Mouse (Mus musculus): Measurements from ENCODE around the gene Gm49396.

DNA sequence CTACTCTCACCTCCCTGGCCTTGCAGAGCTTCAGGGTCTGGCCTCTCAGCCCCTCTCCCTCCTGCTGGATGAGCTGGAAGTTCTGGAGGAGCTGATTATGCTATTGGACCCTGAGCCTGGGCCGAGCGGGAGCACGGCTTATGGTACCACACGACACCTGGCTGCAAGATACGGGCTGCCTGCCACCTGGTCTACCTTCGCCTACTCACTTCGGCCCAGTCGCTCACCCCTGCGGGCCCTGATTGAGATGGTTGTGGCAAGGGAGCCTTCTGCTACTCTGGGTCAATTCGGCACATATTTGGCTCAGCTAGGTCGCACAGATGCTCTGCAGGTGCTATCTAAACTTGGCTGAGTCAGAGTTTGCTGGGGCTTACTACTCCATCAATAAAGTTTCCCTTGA is 4.4 kb downstream of the Gm49396 start:
- TF ChIP-seq POLR2A (IDR thresholded peaks at IDR 0.05; ENCODE audit: borderline replicate concordance, low read depth, low read length) = no peak
- no peak for TF ChIP-seq CTCF (IDR thresholded peaks at IDR 0.05; ENCODE audit: low read depth, low read length)
